Mouse (Mus musculus): ENCODE data around the gene Bloc1s4.

The Bloc1s4 gene

DNA sequence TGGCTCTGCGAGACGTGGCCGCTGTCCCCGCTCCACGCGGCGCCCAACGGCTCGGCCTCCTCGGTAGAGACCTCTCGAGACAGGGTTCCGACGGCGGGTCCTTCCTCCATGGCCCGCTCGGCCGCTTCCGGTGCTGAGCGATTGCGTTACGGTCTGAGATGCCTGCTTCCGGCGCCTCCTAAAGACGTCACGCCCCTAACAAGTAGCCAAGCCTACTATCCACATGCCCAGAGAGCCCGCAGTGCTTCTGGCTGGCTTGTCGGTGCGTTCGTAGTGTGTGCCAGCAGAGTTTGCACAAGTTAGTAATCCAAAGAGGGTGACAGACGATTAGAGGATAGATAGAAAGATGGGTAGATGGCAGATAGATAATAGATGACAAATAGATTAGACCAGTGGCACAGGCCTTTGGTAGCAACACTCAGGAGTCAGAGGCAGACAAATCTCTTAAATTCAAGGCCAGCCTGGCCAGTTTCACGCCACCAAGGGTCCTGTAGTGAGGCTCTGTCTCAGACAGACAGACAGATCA, at the start of gene Bloc1s4:
TSS of gene Bloc1s4 (minus strand) at position 115 of the 526 bp plus-strand sequence.
- peak; percentile 85 for DNase-seq (ENCODE audit: low read depth, low spot score)

DNA sequence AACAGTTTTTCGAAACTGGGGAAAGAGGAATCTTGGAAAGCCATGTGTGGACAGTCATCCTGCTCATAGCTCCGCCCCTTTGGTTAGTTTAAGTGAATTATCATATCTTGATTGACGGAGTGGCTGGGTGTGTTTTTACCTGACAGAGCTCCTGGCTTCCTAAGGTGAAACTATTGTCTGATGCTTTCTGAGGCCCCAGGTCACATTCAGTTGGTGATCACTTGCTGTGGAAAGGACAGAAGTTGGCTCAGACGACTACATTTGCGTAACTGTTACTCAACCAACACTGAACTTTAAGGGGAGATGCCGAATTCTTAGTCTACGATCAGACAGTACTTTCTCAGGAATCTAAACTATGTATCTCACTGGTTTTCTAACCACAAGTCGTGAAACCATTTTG, 48.8 kb upstream of the Bloc1s4 start:
- no peak for DNase-seq (ENCODE audit: low read depth, low spot score)

DNA sequence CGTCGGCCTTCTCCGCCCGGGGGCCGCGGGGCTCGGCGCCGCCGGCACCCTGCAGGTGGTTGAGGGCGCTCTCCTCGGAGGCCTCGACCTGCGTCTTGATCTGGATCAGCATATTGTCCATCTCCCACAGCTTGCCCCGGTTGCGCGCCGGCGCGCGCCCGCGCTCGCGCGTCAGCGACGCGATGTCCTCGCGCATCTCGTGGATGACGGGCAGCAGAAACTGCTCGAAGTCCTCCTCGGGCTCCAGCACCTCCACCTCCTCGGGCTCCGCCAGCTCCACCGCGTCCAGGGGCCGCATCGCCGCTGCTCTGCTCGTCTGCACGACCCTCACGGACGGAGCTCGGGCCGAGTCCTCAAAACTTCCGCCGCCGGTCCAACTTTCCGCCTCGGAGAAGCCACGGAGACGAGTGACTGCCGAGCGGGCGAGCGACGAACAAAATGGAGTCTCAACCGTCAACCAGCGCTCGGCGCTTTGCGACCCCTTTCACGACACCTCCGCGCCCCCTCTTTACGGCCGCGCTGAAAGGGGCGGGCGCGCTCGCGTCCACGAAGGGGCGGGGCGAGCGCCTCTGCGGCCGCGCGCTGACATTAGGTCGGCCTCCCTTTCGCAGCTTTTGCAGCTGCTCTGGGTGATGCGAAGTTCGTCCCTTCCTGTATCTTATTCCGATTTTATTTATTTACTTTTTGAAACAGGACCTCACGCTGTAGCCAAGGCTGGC, 48.0 kb upstream of the Bloc1s4 start, which contains the start of gene Mrfap1:
TSS of gene Mrfap1 (minus strand) at position 477 of the 719 bp plus-strand sequence.
- peak; percentile 92 for DNase-seq (ENCODE audit: low read depth, low spot score)

DNA sequence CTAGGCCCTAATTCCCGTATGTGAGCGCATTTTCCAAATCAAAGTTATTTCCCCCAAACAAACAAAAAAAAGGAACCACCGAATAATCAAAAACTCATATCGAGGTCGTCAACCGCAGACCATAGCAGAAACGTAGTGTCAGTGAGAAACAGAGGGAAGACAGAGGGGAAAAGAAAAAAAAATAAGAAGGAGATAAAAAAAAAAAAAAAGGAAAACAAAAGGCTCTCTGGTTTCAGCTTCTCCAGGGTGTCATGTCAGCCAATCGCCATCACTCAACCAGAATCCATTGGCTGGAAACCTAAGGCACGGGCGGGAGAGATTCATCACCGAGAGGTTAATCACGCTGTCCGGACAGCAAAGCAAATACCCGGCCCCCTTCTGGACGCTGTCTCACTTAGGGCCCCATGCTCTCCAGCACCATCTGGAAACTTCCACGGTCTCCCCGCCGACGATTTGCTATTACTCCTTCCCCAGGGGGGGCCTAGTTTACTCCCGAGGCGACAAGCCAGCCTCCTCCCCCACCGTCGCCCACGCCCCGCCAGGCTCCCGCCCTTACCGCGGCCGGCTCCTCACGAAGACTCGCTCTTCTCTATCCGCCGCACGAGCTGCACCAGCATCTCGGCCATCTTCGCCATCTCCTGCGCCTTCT, 47.3 kb upstream of the Bloc1s4 start:
- peak; percentile 23 for DNase-seq (ENCODE audit: low read depth, low spot score)

DNA sequence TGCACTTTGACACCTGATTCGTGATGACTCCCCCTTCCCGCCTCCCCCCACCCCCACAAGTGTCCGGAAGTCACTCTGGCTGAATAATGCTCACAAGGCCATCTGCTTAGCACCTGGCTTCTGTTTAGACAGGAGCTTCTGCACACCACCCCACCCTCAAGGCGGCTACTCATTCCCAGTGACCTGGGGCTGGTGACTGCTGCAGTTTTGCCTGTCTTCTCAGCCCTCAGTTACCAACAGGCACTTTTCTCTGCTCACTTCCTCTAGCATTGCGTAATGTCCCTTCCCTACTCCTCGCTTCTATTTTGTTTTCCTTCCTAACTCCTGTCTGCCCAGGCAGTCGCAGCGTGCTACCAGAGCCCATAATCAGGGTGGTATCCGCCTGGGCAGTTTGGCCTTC, 43.4 kb upstream of the Bloc1s4 start:
- DNase-seq (ENCODE audit: low read depth, low spot score) = no peak

DNA sequence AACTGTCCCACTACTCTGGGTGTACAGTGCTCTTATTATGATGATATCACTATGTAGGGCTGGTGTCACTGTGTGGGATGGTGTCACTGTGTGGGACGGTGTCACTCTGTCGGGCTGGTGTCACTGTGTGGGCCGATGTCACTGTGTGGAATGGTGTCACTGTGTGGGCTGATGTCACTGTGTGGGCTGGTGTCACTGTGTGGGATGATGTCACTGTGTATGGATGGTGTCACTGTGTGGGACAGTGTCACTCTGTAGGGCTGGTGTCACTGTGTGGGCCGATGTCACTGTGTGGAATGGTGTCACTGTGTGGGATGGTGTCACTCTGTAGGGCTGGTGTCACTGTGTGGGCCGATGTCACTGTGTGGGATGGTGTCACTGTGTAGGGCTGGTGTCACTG, 37.6 kb upstream of the Bloc1s4 start:
- DNase-seq (ENCODE audit: low read depth, low spot score) = no peak

DNA sequence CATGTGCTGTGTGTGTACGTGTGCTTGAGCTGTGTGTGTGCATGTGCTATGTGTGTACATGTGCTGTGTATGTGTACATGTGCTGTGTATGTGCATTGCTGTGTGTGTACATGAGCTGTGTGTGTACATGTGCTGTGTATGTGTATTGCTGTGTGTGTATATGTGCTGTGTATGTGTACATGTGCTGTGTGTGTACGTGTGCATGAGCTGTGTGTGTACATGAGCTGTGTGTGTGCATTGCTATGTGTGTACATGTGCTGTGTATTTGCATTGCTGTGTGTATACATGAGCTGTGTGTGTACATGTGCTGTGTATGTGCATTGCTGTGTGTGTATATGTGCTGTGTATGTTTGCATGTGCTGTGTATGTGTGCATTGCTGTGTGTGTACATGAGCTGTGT, 31.1 kb upstream of the Bloc1s4 start:
- no peak for DNase-seq (ENCODE audit: low read depth, low spot score)

DNA sequence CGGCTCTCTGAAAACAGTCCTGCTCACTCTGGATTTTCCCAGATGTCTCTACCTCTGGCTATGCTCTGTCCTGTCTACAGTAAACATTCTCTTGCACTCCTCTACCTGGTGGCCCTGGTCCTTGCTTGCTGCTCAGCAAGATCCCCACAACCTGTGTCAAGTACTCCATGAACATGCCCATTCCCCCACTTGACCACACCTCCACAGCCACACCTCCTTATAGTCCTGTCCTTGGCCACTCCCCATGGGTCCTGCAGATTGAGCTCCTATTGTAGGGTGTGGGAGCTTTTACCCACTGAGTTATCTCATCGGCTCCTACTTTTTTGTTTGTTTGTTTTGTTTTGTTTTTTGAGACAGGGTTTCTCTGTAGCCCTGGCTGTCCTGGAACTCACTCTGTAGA, 30.5 kb upstream of the Bloc1s4 start:
- no peak for DNase-seq (ENCODE audit: low read depth, low spot score)

DNA sequence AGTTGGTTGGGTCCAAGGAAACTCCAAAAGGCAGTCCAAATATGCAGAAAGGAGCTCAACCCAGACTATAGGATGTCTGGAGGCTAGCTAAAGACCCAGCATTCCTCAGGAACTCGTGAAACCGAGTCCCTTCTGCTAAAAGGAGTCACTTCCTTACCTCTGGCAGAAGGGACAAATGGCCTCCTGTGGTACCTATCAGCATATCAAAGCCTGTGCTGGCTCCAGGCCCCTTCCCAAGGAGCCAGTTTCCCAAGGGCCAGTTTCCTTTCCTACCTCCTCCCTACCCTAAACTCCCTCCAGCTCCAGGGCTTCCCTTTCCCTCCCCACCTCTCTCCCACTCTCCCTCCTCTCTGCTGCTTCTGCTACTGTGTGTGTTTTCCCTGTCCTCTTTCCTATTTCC, 28.7 kb upstream of the Bloc1s4 start:
- DNase-seq (ENCODE audit: low read depth, low spot score) = no peak

DNA sequence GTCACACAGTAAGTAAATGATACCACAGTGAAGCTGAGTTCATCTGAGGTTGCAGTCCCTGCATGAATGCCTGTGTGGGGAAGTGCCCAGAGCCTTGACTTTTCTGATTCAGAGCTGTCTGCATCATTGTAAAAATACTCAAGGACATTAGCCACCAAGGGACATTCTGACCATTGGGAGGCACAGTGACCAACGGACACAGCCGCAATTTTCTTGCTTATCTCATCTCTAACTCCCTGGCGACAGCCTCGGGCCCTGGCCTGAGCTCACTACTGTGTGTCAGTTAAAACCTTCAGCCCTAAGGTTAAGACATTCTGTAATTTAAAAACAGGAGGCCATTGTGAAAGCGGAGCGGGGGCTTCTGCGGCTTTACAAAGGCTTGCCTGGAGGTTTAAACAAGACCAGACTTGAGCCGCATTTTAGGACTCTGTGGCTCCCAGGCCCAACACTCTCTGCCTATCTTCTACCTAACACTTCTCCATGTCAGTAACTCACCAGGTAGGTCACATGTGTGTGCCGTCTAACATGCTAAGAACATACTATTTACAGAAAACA, 27.6 kb upstream of the Bloc1s4 start:
- DNase-seq (ENCODE audit: low read depth, low spot score) = no peak

DNA sequence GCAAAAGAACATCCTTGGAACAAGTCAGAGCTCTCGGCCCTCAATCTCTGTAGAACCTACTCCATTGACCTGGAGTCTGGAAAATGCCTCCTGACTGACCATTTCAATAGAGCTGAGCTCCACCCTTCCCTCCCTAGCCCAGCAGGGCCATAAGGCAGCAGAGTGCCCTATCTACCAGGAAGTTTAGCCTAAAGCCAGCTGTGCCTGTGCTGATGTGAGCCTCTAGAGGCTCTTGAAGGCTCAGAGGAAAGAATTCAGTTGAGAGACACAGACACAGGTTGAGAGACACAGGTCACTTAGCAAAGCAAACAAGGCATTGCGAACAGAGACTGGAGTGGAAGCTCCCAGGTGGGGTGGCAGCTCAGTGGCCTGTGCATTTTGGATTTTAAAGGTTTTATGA, 26.9 kb upstream of the Bloc1s4 start:
- DNase-seq (ENCODE audit: low read depth, low spot score) = no peak

DNA sequence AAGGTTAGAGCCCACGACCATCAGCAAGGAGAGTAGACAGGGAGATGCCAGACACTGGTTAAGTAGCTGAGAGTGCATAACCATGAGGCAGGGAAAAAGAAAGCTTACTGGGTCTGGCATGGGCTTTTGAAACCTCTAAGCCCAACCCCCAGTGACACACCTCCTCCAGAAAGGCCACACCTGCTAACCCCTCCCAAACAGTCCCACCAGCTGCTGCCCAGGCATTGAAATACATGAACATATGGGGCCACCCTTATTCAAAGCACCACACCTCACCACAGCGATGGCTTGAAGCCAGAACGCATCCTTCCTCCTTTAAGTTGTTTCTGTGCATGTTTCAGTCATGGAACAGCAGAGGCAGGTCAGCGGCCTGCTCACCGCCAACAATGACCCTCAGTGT, 24.1 kb upstream of the Bloc1s4 start:
- DNase-seq (ENCODE audit: low read depth, low spot score) = no peak

DNA sequence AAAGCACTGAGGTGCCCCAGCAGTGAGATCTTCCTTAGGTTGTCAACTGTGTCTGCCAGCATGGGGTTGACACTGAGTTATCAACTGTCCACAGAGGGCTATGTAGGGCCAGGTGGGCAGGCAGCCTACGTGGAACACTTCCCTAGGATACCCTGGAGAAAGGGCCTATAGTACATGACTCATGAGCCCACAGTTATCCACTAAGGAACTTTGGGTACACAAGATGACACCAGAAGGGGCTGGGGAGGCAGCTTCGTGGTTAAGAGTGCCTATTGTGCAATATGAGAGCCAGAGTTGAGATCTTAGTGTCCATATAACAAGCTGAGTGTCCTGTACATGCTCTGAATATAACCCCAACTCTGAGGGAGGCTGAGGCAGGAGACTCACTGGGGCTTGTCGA, 21.2 kb upstream of the Bloc1s4 start:
- DNase-seq (ENCODE audit: low read depth, low spot score) = no peak

DNA sequence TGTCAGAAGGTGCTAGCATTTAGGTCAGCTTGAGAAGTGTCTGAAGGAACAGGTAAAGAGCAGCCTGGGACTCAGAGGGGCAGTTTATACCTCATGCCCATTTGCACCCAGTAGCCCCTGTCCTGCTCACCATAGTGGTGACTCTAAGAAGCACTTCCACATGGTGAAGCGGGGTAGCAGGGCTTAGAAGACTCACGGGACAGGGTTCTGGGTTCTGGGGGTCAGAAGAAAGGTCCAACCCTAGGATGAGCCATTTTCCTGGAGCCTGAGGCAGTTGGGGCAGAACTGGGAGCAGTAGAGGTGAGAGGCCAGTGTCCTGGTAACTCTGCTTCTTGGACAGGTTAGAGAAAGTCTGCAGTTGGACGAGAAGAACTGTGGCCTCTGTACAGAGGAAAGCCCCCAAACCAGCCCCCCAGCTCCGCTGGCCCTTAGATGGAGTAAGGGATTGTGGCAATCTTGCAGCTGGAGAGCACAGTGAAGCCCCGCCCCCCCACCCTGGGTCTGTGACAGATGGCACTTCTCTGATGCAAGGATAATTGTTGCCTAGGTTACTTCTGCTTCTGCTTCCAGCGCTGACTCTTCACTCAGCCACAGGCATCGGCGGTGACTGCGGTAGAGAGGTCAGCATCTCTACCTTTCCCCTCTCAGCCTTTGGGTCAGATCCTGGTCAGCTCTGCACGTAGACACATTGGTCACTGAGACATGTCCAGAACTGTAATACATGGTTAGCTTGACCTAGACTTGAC, 18.7 kb upstream of the Bloc1s4 start:
- no peak for DNase-seq (ENCODE audit: low read depth, low spot score)

DNA sequence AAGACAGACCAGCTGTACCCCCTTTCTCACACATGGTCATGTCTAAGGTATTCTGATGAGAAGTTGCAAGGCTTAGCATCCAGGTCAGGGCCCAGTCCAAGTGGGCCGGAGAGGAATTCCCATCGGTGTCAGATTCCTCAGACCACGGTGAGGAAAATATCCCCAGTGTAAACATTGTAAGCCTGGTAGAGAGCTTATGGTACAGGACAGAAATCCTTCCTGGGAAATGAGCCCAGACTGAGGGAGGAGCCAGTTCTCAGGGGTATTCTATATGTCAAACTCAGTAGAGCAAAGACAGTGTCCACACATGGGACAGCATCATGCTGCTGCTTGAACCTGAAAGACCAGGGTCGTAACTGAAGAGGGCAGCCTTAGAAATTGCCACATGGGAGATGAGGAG, 11.4 kb upstream of the Bloc1s4 start:
- no peak for DNase-seq (ENCODE audit: low read depth, low spot score)

DNA sequence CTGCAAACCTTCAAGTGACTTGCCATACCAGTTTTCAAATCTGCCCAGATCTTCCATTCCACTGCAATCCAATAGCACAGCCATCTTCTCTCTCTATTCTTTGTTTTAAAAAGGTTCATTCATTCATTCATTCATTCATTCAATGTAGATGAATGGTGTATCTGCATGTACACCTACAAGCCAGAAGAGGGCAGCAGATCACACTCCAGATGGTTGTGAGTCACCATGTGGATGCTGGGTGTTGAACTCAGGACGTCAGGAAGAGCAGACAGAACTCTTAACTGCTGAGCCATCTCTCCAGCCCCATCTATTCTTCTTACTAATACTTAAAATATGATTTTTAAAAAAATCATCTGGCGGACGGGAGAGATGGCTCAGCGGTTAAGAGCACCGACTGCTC, 8.6 kb upstream of the Bloc1s4 start:
- no peak for DNase-seq (ENCODE audit: low read depth, low spot score)

DNA sequence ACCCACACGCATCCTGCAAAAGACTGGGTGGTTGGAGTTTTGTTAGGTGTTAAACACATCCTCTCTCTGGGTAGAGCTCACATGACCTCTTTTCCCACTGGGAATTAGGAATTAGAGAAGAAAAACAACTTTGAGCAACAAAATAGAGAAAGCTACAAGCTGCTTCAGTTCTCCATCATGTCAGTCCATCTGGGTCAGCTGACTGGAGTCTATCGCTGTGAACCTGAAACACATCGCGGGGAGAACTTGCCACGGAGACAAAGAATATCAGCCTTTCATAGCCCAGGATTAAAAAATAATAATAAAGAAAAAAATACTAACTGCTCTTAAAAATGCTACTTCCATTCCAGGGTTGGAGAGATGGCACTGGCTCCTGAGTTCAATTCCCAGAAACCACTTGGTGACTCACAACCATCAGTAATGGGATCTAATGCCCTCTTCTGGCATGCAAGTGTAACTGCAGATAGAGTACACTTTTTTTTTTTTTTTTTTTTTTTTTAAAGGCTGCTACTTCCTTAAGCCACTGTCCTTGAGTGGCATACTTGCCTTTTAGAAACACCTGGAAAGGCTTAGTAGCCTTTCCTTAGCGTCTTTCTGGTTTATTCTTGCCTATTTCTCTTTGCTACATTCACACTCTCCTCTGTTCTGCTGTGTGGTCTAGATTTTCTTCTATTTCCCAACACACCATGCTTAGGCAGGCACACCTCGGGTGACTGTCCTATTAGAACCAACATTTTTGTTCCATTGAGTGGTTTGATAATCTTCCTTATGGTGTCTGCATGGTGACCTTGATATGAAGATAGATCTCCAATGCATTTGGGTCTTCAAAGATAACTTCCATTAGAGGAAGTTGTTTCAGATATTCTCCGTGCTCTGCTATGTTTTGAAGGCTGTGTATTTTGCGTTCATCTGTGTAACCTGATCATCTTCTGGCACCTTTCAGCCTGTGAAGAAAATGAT, 1.9 kb upstream of the Bloc1s4 start:
- no peak for DNase-seq (ENCODE audit: low read depth, low spot score)

DNA sequence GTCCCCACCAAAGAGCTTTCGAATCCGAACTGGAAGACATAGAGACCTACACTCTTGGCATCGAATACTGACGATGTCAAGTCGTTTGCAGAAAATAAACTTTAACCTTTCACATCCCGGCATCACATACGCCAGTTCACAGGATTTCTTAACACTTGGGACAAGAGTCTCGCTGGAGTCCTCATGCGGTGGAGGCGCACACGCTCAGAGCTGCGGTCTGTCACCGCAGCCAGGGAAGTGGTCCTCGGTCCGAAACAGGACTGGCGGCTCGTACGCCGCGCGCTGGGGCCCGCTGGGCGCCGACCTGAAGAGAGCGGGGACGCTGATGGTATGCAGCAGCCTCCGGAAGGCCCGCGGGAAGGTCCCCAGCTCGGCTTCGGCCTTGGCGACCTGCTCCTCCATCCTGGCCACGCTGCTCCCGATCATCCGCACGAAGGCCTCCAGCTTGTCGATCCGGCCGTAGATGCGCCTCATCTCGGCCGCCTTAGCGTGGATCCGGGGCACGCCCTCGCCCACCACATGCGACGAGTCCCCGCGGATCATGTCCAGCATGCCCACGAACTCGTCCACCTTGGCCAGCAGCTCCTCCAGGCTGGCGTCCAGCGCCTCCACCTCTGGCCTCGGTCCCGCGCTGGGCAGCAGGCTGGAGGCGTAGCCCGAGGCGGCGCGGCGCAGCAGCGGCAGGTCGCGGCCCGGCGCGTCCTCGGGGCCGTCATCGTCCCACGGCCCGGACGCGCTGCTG, 485 bp downstream of the Bloc1s4 start:
- no peak for DNase-seq (ENCODE audit: low read depth, low spot score)

DNA sequence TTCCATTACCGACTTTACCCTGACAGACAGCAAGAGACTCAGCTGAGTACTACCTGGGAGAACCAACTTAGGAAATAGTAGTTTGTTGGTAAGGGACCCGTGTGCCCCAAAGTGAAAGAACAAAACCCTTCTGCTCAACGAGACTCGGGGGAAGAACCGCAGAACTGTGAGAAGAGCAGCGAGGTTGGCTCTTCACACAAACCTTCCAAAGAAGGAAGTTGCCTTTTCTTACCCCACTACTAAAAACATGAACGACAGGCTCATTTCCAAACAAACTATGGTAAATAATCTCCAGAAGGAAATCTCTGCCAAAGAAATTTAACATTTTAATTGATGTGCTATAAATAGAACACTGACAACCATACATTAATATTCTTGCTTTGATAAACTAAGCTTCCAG, 1.4 kb downstream of the Bloc1s4 start:
- DNase-seq (ENCODE audit: low read depth, low spot score) = no peak

DNA sequence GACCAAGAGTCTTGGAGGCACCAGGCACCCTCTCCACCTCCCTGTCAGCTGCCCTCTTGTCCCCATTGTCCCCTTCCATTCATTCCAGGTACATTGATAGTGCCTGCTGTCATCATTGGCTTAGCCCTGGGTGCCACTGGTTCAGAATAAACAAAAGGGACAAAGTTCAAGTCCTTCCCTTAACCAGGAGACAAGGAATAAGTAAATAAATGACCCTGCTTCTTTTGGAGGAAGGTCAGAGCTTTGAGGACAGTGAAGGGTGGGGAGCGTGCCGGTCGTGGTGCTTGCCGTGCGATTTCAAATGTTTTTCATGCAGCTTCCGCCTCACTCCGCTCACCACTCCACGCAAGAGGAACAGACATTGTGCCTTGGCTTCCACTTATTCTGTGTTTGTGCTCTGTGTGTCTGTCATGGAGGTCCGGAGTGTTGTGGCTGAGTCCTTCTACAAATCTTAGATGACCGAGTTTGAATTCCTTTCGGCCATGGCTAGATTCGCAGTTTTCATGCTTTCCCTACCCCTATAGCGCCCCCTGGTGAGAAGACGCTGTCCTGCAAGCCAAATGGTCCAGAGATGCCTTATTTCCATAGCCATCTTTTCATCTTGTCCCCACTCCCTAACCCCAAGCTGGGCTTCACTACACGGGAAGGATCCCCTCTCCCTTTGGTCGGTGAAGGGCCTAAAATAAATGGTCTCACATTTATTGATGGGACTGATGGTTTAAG, 6.2 kb downstream of the Bloc1s4 start:
- DNase-seq (ENCODE audit: low read depth, low spot score) = peak; percentile 68
